In the genomic region with DNA sequence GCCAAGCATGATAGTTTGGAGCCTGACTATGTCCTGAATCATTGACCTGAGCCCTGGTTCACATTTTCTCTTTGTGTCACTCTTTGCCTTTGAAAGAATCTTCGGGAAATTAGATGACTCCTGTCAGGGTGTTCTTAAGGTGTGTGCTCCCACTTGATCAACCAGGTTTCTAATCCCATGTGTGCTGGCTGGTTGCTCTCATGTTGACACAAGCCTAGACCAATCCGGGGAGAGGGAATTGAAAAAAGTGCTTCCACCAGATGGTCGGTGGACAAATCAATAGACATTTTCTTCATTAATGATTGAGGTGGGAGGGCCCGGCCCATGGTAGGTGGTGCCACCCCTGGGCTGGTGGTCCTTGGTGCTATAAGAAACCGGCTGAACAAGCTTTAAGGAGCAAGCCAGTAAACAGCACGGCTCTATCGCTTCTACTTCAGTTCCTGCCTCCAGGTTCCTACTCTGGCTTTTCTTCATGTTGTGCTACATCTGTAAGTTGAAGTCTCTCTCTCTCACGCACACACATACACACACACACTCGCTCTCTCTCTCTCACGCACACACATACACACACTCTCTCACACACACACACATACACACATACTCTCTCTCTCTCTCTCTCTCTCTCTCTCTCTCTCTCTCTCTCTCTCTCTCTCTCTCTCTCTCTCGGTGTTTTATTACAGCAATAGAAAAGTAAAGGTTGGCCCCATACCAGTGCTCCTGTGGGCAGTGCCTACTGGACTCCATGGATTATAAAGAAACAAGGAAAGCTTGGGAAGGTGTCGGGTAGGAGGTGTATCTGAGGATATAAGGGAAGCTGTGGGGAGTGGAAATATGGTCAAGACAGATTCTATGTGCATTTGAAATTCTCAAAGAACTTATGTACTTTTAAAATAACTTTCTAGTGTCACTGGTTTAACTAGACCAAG, we compare ENCODE assay signal across 25 mouse cellular contexts. TPM values are rescaled to one million over a fixed set of nuclear protein-coding genes. Genes with fewer than 3 reads are reported as not detected.
A peak's percentile ranks its signal among the peaks of the same experiment; 100 is the strongest.
DNase-seq lines count a peak whose midpoint lies in the region; ATAC-seq and TF ChIP-seq lines count a peak whose summit lies in the region.
"Had no signal": no experiment of that assay in that cellular context is flagged by ENCODE, and none has a peak within 500 bp of the region (broad histone marks: within the 10 kb centered on the region; RNA-seq: fewer than 3 reads in every experiment).

No protein-coding gene starts in this region.

- H3K27me3 ChIP-seq in liver, adult 2 months (ENCODE audit: control insufficient read depth, insufficient read depth, low read length) = no peaks in the 10 kb centered on the region
- H3K27me3 ChIP-seq in liver, embryonic 11.5 days (replicated peaks; ENCODE audit: control insufficient read depth, insufficient read depth, low read length) = no peaks in the 10 kb centered on the region
- H3K27me3 ChIP-seq in intestine, embryonic 15.5 days (replicated peaks) = no peaks in the 10 kb centered on the region
- no peaks in the 10 kb centered on the region for H3K27me3 ChIP-seq in stomach, embryonic 14.5 days (ENCODE audit: control insufficient read depth, insufficient read depth, low read length)
- no peaks in the 10 kb centered on the region for H3K27me3 ChIP-seq in kidney, embryonic 14.5 days (ENCODE audit: control insufficient read depth, insufficient read depth, low read length)
- H3K27me3 ChIP-seq: hindbrain, embryonic 13.5 days had no signal

- H3K79me2 ChIP-seq in liver, adult 2 months (ENCODE audit: control insufficient read depth, insufficient read depth, low read length) = no peaks in the 10 kb centered on the region

- TF ChIP-seq CTCF in liver, adult 2 months (IDR thresholded peaks at IDR 0.05; ENCODE audit: low read depth, low read length) = no peak

- no peak for TF ChIP-seq POLR2A in liver, adult 2 months (IDR thresholded peaks at IDR 0.05; ENCODE audit: extremely low read depth, insufficient read depth, low read length)

- peak; percentile 78 for DNase-seq in liver, adult 2 months (ENCODE audit: extremely low read depth, low read depth, low spot score)
- no peak for DNase-seq in liver, embryonic 11.5 days (ENCODE audit: low spot score)
- DNase-seq in brain, adult 2 months (ENCODE audit: low read depth, low spot score) = peak; percentile 8
- DNase-seq in natural killer cell, adult 2 months (ENCODE audit: low spot score in 2 of 2) = no peak
- no peak for DNase-seq in cerebellum, postnatal 25 days
- DNase-seq: adrenal gland, adult 8-10 months; cerebellum, adult 11-12 months; cerebellum, adult 9-10 months; cerebellum, postnatal 36 days; gastrocnemius, postnatal 36 days; heart, adult 18-20 months; heart, postnatal 10 days had no signal

- no peaks in the 10 kb centered on the region for H3K36me3 ChIP-seq in liver, adult 2 months (ENCODE audit: control insufficient read depth, insufficient read depth, low read length)
- no peaks in the 10 kb centered on the region for H3K36me3 ChIP-seq in liver, embryonic 11.5 days (ENCODE audit: control insufficient read depth, insufficient read depth, low read length)
- H3K36me3 ChIP-seq in intestine, embryonic 15.5 days = 0 out of 2 replicates have a peak, but pooled peaks cover 2% of the 10 kb centered on the region
- peaks cover 4% of the 10 kb centered on the region; the same call in 1 of the 2 replicates for H3K36me3 ChIP-seq in stomach, embryonic 14.5 days (ENCODE audit: control insufficient read depth, insufficient read depth, low read length)
- no peaks in the 10 kb centered on the region for H3K36me3 ChIP-seq in kidney, embryonic 14.5 days (ENCODE audit: control insufficient read depth, insufficient read depth, low read length)
- H3K36me3 ChIP-seq: embryonic facial prominence, embryonic 10.5 days; heart, embryonic 10.5 days; hindbrain, embryonic 13.5 days had no signal

- H3K9me3 ChIP-seq in liver, embryonic 11.5 days (ENCODE audit: control insufficient read depth, low read length) = no peaks in the 10 kb centered on the region
- H3K9me3 ChIP-seq in intestine, embryonic 15.5 days = no peaks in the 10 kb centered on the region
- H3K9me3 ChIP-seq in stomach, embryonic 14.5 days (ENCODE audit: control insufficient read depth, low read depth, low read length) = no peaks in the 10 kb centered on the region
- no peaks in the 10 kb centered on the region for H3K9me3 ChIP-seq in kidney, embryonic 14.5 days (ENCODE audit: control insufficient read depth, low read length)
- H3K9me3 ChIP-seq: embryonic facial prominence, embryonic 10.5 days; heart, embryonic 10.5 days; hindbrain, embryonic 13.5 days had no signal

- peak overlapping the region; percentile 20; the same call in 1 of the 2 replicates for H3K4me3 ChIP-seq in liver, adult 2 months (ENCODE audit: insufficient read depth, low read depth, low read length)
- no peak overlapping the region for H3K4me3 ChIP-seq in liver, embryonic 11.5 days (ENCODE audit: low read depth, low read length)
- no peak overlapping the region for H3K4me3 ChIP-seq in intestine, embryonic 15.5 days (replicated peaks)
- H3K4me3 ChIP-seq in stomach, embryonic 14.5 days (ENCODE audit: low read depth, low read length) = no peak overlapping the region
- H3K4me3 ChIP-seq in kidney, embryonic 14.5 days (ENCODE audit: low read length) = no peak overlapping the region
- H3K4me3 ChIP-seq: embryonic facial prominence, embryonic 10.5 days; heart, embryonic 10.5 days; hindbrain, embryonic 13.5 days had no signal

- WGBS in liver, adult 2 months = 61% methylated on average over 12 of the region's 12 CpGs
- WGBS in liver, embryonic 11.5 days = 83% methylated on average over 12 of the region's 12 CpGs
- 75% methylated on average over 12 of the region's 12 CpGs for whole genome bisulfite sequencing in intestine, embryonic 15.5 days
- 73% methylated on average over 12 of the region's 12 CpGs for WGBS in stomach, embryonic 14.5 days
- WGBS in kidney, embryonic 14.5 days = 81% methylated on average over 12 of the region's 12 CpGs

- H3K9ac ChIP-seq in liver, adult 2 months (ENCODE audit: low read depth, low read length) = no peak overlapping the region
- H3K9ac ChIP-seq in liver, embryonic 11.5 days (ENCODE audit: low read depth, low read length) = no peak overlapping the region
- H3K9ac ChIP-seq in intestine, embryonic 15.5 days = no peak overlapping the region
- no peak overlapping the region for H3K9ac ChIP-seq in stomach, embryonic 14.5 days (replicated peaks; ENCODE audit: low read depth, low read length)
- H3K9ac ChIP-seq in kidney, embryonic 14.5 days (ENCODE audit: low read depth, low read length) = no peak overlapping the region
- H3K9ac ChIP-seq: hindbrain, embryonic 13.5 days had no signal

- H3K4me1 ChIP-seq in liver, adult 2 months (ENCODE audit: control insufficient read depth, insufficient read depth, low read length) = peaks cover 5% of the 10 kb centered on the region
- no peaks in the 10 kb centered on the region for H3K4me1 ChIP-seq in liver, embryonic 11.5 days (replicated peaks; ENCODE audit: control insufficient read depth, insufficient read depth, low read length)
- no peaks in the 10 kb centered on the region for H3K4me1 ChIP-seq in intestine, embryonic 15.5 days (replicated peaks)
- H3K4me1 ChIP-seq in stomach, embryonic 14.5 days (ENCODE audit: control insufficient read depth, insufficient read depth, low read length) = no peaks in the 10 kb centered on the region
- no peaks in the 10 kb centered on the region for H3K4me1 ChIP-seq in kidney, embryonic 14.5 days (ENCODE audit: control insufficient read depth, insufficient read depth, low read length)
- H3K4me1 ChIP-seq: embryonic facial prominence, embryonic 10.5 days; heart, embryonic 10.5 days; hindbrain, embryonic 13.5 days had no signal

- H3K4me2 ChIP-seq in liver, embryonic 11.5 days = no peak overlapping the region
- no peak overlapping the region for H3K4me2 ChIP-seq in intestine, embryonic 15.5 days (replicated peaks)
- no peak overlapping the region for H3K4me2 ChIP-seq in stomach, embryonic 14.5 days (replicated peaks; ENCODE audit: low read depth, low read length)
- no peak overlapping the region for H3K4me2 ChIP-seq in kidney, embryonic 14.5 days (replicated peaks; ENCODE audit: low read depth, low read length)
- H3K4me2 ChIP-seq: hindbrain, embryonic 13.5 days had no signal

- H3K27ac ChIP-seq in liver, adult 2 months (replicated peaks; ENCODE audit: insufficient read depth, low read depth, low read length) = peak overlapping the region; percentile 26; the same call in 1 of the 2 replicates
- H3K27ac ChIP-seq in liver, embryonic 11.5 days (ENCODE audit: low read depth, low read length) = no peak overlapping the region
- no peak overlapping the region for H3K27ac ChIP-seq in intestine, embryonic 15.5 days
- no peak overlapping the region; the same call in 1 of the 2 replicates for H3K27ac ChIP-seq in stomach, embryonic 14.5 days (ENCODE audit: low read length)
- no peak overlapping the region for H3K27ac ChIP-seq in kidney, embryonic 14.5 days (ENCODE audit: low read depth, low read length)
- H3K27ac ChIP-seq: embryonic facial prominence, embryonic 10.5 days; heart, embryonic 10.5 days; hindbrain, embryonic 13.5 days had no signal

- no peak; the same call in 1 of the 2 replicates for ATAC-seq in liver, embryonic 11.5 days (replicated peaks; ENCODE audit: low FRiP score)
- peak; percentile 64 for ATAC-seq in intestine, embryonic 15.5 days
- peak; percentile 74; the same call in 1 of the 2 replicates for ATAC-seq in stomach, embryonic 14.5 days (ENCODE audit: insufficient number of reproducible peaks, insufficient read depth, low FRiP score, low read depth)
- no peak for ATAC-seq in kidney, embryonic 14.5 days (ENCODE audit: low FRiP score, low TSS enrichment)
- ATAC-seq: forebrain, embryonic 14.5 days had no signal

RNA-seq across cellular contexts. Expression of gene Fabp2, which starts 34.0 kb away (rescaled TPM):
- 38.4 and 104 TPM in 2 replicates for total RNA-seq in liver, adult 2 months (2014; rRNA removed)
- polyA plus RNA-seq in liver, adult 2 months (2012; rRNA removed) = 6.8 and 13.6 TPM in 2 replicates
- polyA plus RNA-seq in liver, embryonic 11.5 days (2014; fragmentation: Nextera tagmentation; extraction: Ambion mirVana) = 4.3 and 5.4 TPM in 2 replicates
- polyA plus RNA-seq in intestine, embryonic 15.5 days (2015; fragmentation: Nextera tagmentation; extraction: Ambion mirVana) = 654 and 813 TPM in 2 replicates
- polyA plus RNA-seq in stomach, embryonic 14.5 days (2014; fragmentation: Nextera tagmentation; extraction: Ambion mirVana) = 2.5 and 3.1 TPM in 2 replicates
- polyA plus RNA-seq in kidney, embryonic 14.5 days (2014; fragmentation: Nextera tagmentation; extraction: Ambion mirVana) = not detected in 2 replicates
- total RNA-seq: adrenal gland, adult 8-10 months; ES-E14; gastrocnemius, adult 8-10 months; gastrocnemius, postnatal 36 days; heart, adult 18-20 months; heart, postnatal 10 days; hematopoietic stem cell, adult 5-6 weeks had no signal
- polyA plus RNA-seq: embryonic facial prominence, embryonic 10.5 days; embryonic facial prominence, embryonic 14.5 days; forebrain, embryonic 14.5 days; heart, embryonic 14.5 days; hindbrain, embryonic 13.5 days had no signal

RNA-seq across cellular contexts. Expression of gene Gm10959, which starts 58.3 kb away (rescaled TPM):
- total RNA-seq in liver, adult 2 months (2014; rRNA removed) = not detected in 2 replicates
- not detected in 2 replicates for polyA plus RNA-seq in liver, adult 2 months (2012; rRNA removed)
- polyA plus RNA-seq in liver, embryonic 11.5 days (2014; fragmentation: Nextera tagmentation; extraction: Ambion mirVana) = not detected in 2 replicates
- not detected in 2 replicates for polyA plus RNA-seq in intestine, embryonic 15.5 days (2015; fragmentation: Nextera tagmentation; extraction: Ambion mirVana)
- polyA plus RNA-seq in stomach, embryonic 14.5 days (2014; fragmentation: Nextera tagmentation; extraction: Ambion mirVana) = not detected in 2 replicates
- polyA plus RNA-seq in kidney, embryonic 14.5 days (2014; fragmentation: Nextera tagmentation; extraction: Ambion mirVana) = not detected in 2 replicates
- total RNA-seq: adrenal gland, adult 8-10 months; adrenal gland, postnatal 4 days; ES-E14; gastrocnemius, adult 8-10 months; gastrocnemius, postnatal 36 days; heart, adult 18-20 months; heart, postnatal 10 days; hematopoietic stem cell, adult 5-6 weeks had no signal
- polyA plus RNA-seq: embryonic facial prominence, embryonic 10.5 days; embryonic facial prominence, embryonic 14.5 days; forebrain, embryonic 14.5 days; heart, embryonic 10.5 days; heart, embryonic 14.5 days; hindbrain, embryonic 13.5 days had no signal

Comparison
In these comparisons a context has a peak if more than half of its experiments do, and no peak if none do; other contexts are left out.
1. DNase-seq: peak in liver, adult 2 months (single experiment) and brain, adult 2 months (single experiment); none in liver, embryonic 11.5 days (single experiment), natural killer cell, adult 2 months (0 of 2) and cerebellum, postnatal 25 days (0 of 2).
2. ATAC-seq: peak in intestine, embryonic 15.5 days (single experiment) and stomach, embryonic 14.5 days (single experiment); none in liver, embryonic 11.5 days (single experiment) and kidney, embryonic 14.5 days (single experiment).
3. RNA of gene Fabp2, which starts 34.0 kb away (polyA plus RNA-seq): 654 to 813 TPM in intestine, embryonic 15.5 days; 6.8 to 13.6 TPM in liver, adult 2 months, 4.3 to 5.4 TPM in liver, embryonic 11.5 days, 2.5 to 3.1 TPM in stomach, embryonic 14.5 days and not detected in kidney, embryonic 14.5 days; every median in the first group is over 10 times any median in the second.